Mouse (Mus musculus) bone marrow, adult 2 months (tissue): ENCODE data around the gene Pfdn4. TPM values are rescaled to one million over a fixed set of nuclear protein-coding genes. Genes with fewer than 3 reads are reported as not detected.

Source experiments
- H3K27ac ChIP-seq: fragments of 200-500 bp; 2 replicates; pipeline ENCODE4 v1.5.1; 2012; ENCODE audit warnings: low read depth, mild to moderate bottlenecking, control low read depth, inconsistent platforms, low read length; ENCODE audit not compliant: control insufficient read depth, poor library complexity, insufficient read depth
- H3K4me1 ChIP-seq: fragments of 200-500 bp; 2 replicates; pipeline ENCODE4 v1.6.1; 2011; ENCODE audit warnings: low read length; ENCODE audit not compliant: control insufficient read depth, insufficient read depth
- H3K4me3 ChIP-seq: fragments of 200-500 bp; replicated peaks from 2 replicates; pipeline ENCODE3; 2011; ENCODE audit warnings: mild to moderate bottlenecking, low read depth, low read length, control low read depth; ENCODE audit not compliant: control insufficient read depth
- CTCF ChIP-seq: fragments of 200-500 bp; IDR thresholded peaks from 2 replicates; pipeline ENCODE4 v1.5.1; 2011; ENCODE audit warnings: low read length, control low read depth; ENCODE audit not compliant: control insufficient read depth, insufficient read depth
- POLR2A ChIP-seq: fragments of 200-500 bp; IDR thresholded peaks from 2 replicates; pipeline ENCODE4 v1.6.1; 2011; ENCODE audit warnings: low read depth, mild to moderate bottlenecking, control low read depth, low read length, borderline replicate concordance; ENCODE audit not compliant: control insufficient read depth
- whole genome bisulfite sequencing: fragments of 180-500 bp; shearing (Covaris S2); methylation state at CpG from one replicate; pipeline ENCODE4 v1.1.7; 2018; 5-methylcytosine and 5-hydroxymethylcytosine counted together
- polyA plus RNA-seq: library from polyadenylated mRNA; stranded (reverse); fragments of >200 nt; gene quantifications from 2 replicates; pipeline ENCODE4 v1.2.4, GENCODE M21; 2011; ENCODE audit warnings: low replicate concordance; ENCODE audit not compliant: missing spikeins, insufficient read depth, insufficient read length

The Pfdn4 gene
- polyA plus RNA-seq, 1 experiment = 55.7 TPM

DNA sequence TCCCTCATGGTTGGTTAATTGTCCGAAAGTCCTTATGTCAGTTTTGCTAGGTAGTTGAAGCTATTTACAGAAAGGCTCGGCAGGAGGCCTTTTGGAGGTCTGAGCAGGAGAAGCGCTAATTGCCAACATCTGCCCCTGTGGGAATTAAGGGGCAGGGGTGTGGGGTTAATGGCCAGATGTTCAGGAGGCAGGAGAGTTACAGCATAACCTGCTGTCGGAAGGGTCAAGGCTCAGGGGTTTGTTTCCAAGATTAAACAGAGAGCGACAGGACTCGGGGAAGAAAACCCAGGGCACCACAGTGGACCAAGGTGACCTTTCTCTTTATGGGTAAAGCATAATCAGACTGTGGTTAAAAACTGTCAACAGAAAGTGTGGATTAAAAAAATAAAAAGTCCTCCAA is 51.3 kb downstream of the Pfdn4 start:
- WGBS = 80% methylated on average over 6 of the region's 6 CpGs
- Histone ChIP-seq H3K4me1 (no peaks in the 10 kb centered on the region), H3K27ac (no peak overlapping the region), H3K4me3 (no peak overlapping the region)
- TF ChIP-seq POLR2A (no peak), CTCF (no peak)

- Histone ChIP-seq H3K4me3 (no peak overlapping the region), H3K27ac (no peak overlapping the region), H3K4me1 (no peaks in the 10 kb centered on the region)
- WGBS = 75% methylated on average over 4 of the region's 4 CpGs
- no peak for TF ChIP-seq POLR2A
- no peak for TF ChIP-seq CTCF
Measured at GRCm38 (mm10) chr2:170548046-170548445, 51.8 kb downstream of the Pfdn4 start.

- WGBS = 88% methylated on average over 2 of the region's 2 CpGs
- TF ChIP-seq CTCF = no peak
- no peak for TF ChIP-seq POLR2A
- no peak overlapping the region for H3K27ac ChIP-seq
Measured at GRCm38 (mm10) chr2:170549146-170549545, 52.9 kb downstream of the Pfdn4 start.

DNA sequence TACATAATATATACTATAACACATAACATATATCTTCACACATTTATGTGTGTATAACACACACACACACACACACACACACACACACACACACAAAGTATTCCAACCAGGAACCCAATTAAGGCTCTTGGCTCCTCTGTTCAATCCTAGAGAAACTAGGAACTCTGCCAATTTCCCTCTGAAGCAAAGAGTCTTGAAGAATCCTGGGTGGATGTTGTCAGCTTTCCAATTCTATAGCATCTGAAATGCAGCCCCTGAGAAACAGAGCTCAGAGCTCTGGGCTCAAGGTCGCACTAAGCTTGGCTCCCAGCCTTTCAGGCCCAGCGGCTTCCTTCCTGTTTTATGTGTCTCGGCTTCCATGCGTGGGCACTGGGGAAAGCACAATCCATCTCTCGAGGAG is 54.0 kb downstream of the Pfdn4 start:
- whole genome bisulfite sequencing = 3% methylated on average over 5 of the region's 5 CpGs

More at GRCm38 (mm10) chr2:170549146-170549545, 52.9 kb downstream of the Pfdn4 start:
- no peak overlapping the region for H3K4me3 ChIP-seq
- H3K4me1 ChIP-seq = no peaks in the 10 kb centered on the region

GRCm38 (mm10) chr2:170552088-170552487 is 55.9 kb downstream of the Pfdn4 start:
- Histone ChIP-seq H3K4me1 (no peaks in the 10 kb centered on the region), H3K4me3 (no peak overlapping the region), H3K27ac (no peak overlapping the region)
- 65% methylated on average over 7 of the region's 7 CpGs for WGBS
- no peak for TF ChIP-seq POLR2A
- TF ChIP-seq CTCF = no peak

More for the DNA sequence above, 54.0 kb downstream of the Pfdn4 start:
- TF ChIP-seq POLR2A = no peak
- TF ChIP-seq CTCF = no peak
- H3K4me3 ChIP-seq = no peak overlapping the region
- H3K4me1 ChIP-seq = no peaks in the 10 kb centered on the region
- H3K27ac ChIP-seq = no peak overlapping the region

DNA sequence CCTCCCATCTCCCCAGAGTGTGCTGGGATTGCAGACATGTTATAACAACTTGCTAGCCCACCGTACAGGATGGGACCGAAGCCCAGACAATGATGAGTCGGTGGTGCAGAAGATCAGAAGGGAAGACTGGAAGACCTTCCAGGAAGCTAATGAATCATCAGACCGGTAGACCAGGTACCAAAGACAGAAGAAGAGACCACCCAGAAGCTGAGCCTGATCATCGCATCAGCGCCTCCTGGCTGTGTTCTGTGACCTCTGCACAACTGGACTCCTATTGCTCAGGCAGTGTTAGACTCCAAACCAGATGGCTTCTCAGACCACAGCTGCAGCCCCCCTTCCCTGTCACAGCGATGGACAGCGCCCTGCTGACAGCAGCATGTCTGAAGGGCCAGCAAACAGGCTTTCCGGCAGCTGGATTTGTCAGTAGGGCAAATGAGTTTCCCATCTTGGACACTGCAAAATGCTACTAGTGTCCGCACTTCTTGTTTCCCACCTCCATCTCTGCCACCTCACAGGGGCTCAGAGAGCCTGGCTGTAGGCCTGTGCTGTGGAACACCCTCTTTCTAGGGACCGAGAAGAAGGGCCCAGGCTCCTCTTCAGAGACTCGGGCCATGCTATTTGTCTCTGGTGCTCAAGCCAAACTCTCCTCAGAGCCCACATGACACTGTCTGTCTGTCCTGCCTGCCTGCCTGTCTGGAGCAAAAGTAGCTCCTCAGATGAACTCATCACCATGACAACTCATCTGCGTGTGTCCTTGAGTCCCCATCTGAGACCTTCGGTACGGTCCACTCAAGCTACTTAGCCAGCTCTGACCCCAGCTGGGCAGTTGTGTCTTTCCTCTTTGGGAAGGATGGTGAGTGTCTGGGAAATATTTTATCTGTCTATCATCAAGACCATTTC is 68.0 kb downstream of the Pfdn4 start:
- H3K4me3 ChIP-seq = no peak overlapping the region
- H3K27ac ChIP-seq = no peak overlapping the region
- no peak for TF ChIP-seq POLR2A
- no peak for TF ChIP-seq CTCF
- 84% methylated on average over 15 of the region's 15 CpGs for WGBS
- no peaks in the 10 kb centered on the region for H3K4me1 ChIP-seq

DNA sequence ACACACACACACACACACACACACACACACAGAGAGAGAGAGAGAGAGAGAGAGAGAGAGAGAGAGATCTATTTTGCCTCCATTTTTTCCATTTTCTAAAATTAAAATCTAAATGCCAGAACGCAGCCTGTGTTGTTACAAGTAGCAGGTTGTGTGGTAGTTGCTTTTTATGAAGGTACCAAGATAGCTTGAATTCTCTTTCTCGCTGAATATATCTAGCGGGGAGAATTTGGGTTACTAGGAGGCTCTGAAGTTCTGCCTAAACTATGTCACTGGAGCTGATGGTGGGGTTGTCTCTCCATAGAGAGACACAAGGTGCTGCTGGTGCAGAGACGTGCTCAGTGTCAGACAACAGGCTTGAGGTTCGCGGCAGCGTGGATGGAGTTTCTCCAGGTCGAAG is 68.8 kb downstream of the Pfdn4 start:
- H3K4me3 ChIP-seq = no peak overlapping the region
- no peak overlapping the region for H3K27ac ChIP-seq
- H3K4me1 ChIP-seq = no peaks in the 10 kb centered on the region
- TF ChIP-seq POLR2A (no peak), CTCF (no peak)
- WGBS = 88% methylated on average over 8 of the region's 8 CpGs

Other genes starting within 250 kb of the Pfdn4 start
- 2.4 TPM in 1 of 2 replicates, not detected in the other for gene Bcas1, start 68.6 kb upstream of the Pfdn4 start, polyA plus RNA-seq
- not detected in 2 replicates for gene Cyp24a1, start 717 bp downstream of the Pfdn4 start, polyA plus RNA-seq
- gene 4930470P17Rik, start 105.6 kb downstream of the Pfdn4 start, polyA plus RNA-seq = not detected in 2 replicates
- not detected in 2 replicates for gene Dok5, start 235.4 kb downstream of the Pfdn4 start, polyA plus RNA-seq